In the genomic region with DNA sequence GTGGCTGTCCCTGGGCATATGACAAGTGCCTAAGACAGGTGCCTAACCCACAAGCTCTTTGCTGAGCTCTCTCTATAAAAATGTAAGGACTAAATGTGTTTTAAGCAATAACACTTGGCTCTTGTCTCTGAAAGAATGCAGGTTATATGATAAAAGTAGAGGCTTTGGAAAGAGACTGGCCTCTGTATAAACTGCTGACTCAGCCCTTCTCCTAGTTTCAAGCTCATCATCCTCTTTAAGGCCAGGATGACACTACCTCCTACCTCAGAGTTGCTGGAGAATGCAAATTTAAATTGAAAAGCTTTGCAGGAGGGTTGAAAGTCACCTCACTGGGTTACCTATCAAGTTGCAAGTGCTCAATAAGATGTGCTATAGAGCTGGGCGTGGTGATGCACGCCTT, we compare ENCODE assay signal across 27 mouse cellular contexts. TPM values are rescaled to one million over a fixed set of nuclear protein-coding genes. Genes with fewer than 3 reads are reported as not detected.
DNase-seq lines count a peak whose midpoint lies in the region; ATAC-seq and TF ChIP-seq lines count a peak whose summit lies in the region.
"Had no signal": no experiment of that assay in that cellular context is flagged by ENCODE, and none has a peak within 500 bp of the region (broad histone marks: within the 10 kb centered on the region; RNA-seq: fewer than 3 reads in every experiment).

No protein-coding gene starts in this region.

- no peaks in the 10 kb centered on the region for H3K27me3 ChIP-seq in heart, embryonic 14.5 days (ENCODE audit: control insufficient read depth, insufficient read depth, low read length)
- H3K27me3 ChIP-seq in heart, embryonic 12.5 days (replicated peaks) = no peaks in the 10 kb centered on the region
- H3K27me3 ChIP-seq in heart, postnatal 0 days (ENCODE audit: control insufficient read depth, insufficient read depth, low read length) = no peaks in the 10 kb centered on the region
- no peaks in the 10 kb centered on the region for H3K27me3 ChIP-seq in heart, adult 2 months (ENCODE audit: control insufficient read depth, insufficient read depth, low read length)
- no peaks in the 10 kb centered on the region for H3K27me3 ChIP-seq in MEL (ENCODE audit: control insufficient read depth in 1 of 2, insufficient read depth in 2 of 2, low read length in 2 of 2)
- H3K27me3 ChIP-seq: embryonic facial prominence, embryonic 12.5 days; embryonic facial prominence, embryonic 15.5 days; hindbrain, embryonic 12.5 days; intestine, embryonic 15.5 days had no signal

- no peak for TF ChIP-seq RAD21 in MEL (IDR thresholded peaks at IDR 0.05; ENCODE audit: low read depth, low read length)

- WGBS in heart, embryonic 14.5 days = 92% methylated on average over 2 of the region's 2 CpGs
- WGBS in heart, embryonic 12.5 days = 95% methylated on average over 2 of the region's 2 CpGs
- 93% methylated on average over 2 of the region's 2 CpGs for WGBS in heart, postnatal 0 days
- 95% methylated on average over 2 of the region's 2 CpGs for WGBS in heart, adult 2 months

- H3K9me3 ChIP-seq in heart, embryonic 14.5 days (ENCODE audit: control insufficient read depth, low read length) = no peaks in the 10 kb centered on the region
- H3K9me3 ChIP-seq in heart, embryonic 12.5 days (replicated peaks) = no peaks in the 10 kb centered on the region
- no peaks in the 10 kb centered on the region for H3K9me3 ChIP-seq in heart, postnatal 0 days (replicated peaks; ENCODE audit: control insufficient read depth, low read length)
- no peaks in the 10 kb centered on the region for H3K9me3 ChIP-seq in MEL (replicated peaks; ENCODE audit: insufficient read depth, low read length)
- H3K9me3 ChIP-seq: embryonic facial prominence, embryonic 12.5 days; embryonic facial prominence, embryonic 15.5 days; G1E; hindbrain, embryonic 12.5 days; intestine, embryonic 15.5 days had no signal

- H3K4me2 ChIP-seq in heart, embryonic 14.5 days (ENCODE audit: low read length) = peak overlapping the region; percentile 17
- H3K4me2 ChIP-seq in heart, embryonic 12.5 days = no peak overlapping the region
- H3K4me2 ChIP-seq in heart, postnatal 0 days (ENCODE audit: low read depth, low read length) = peak overlapping the region; percentile 36
- H3K4me2 ChIP-seq: embryonic facial prominence, embryonic 12.5 days; embryonic facial prominence, embryonic 15.5 days; heart, embryonic 11.5 days; hindbrain, embryonic 12.5 days; intestine, embryonic 15.5 days had no signal

- H3K79me2 ChIP-seq in heart, adult 2 months (replicated peaks; ENCODE audit: control insufficient read depth, insufficient read depth, low read length) = peaks cover 4% of the 10 kb centered on the region; the same call in 1 of the 2 replicates
- H3K79me2 ChIP-seq in MEL (ENCODE audit: control insufficient read depth, insufficient read depth, low read length, poor library complexity) = peaks cover 5% of the 10 kb centered on the region

- intact Hi-C loops in heart, adult 2 months (cut with DNase I) = no loop called here

- no peak for TF ChIP-seq CTCF in heart, postnatal 0 days (IDR thresholded peaks at IDR 0.05; ENCODE audit: low read depth)
- TF ChIP-seq CTCF in heart, adult 2 months (IDR thresholded peaks at IDR 0.05) = no peak
- TF ChIP-seq CTCF in MEL (IDR thresholded peaks at IDR 0.05 in 2 of 3, conservative IDR thresholded peaks at IDR 0.05 in 1 of 3; ENCODE audit: control insufficient read depth in 1 of 3, insufficient read depth in 1 of 3, low read depth in 2 of 3, low read length in 3 of 3, poor library complexity in 1 of 3, severe bottlenecking in 1 of 3) = no peak

- no peak for DNase-seq in heart, postnatal 0 days (ENCODE audit: low spot score)
- DNase-seq in heart, adult 2 months = no peak
- DNase-seq in MEL (ENCODE audit: low read depth, low spot score) = no peak
- no peak for DNase-seq in left cerebral cortex, adult 11 months (ENCODE audit: low spot score)
- DNase-seq: adrenal gland, adult 2 months; adrenal gland, postnatal 14 days; cerebellum, adult 11 months; cerebellum, adult 2 months; cerebellum, adult 9-11 months; cerebellum, postnatal 25 days; forebrain, postnatal 0 days; gastrocnemius, adult 2 months; gastrocnemius, postnatal 14 days; heart, adult 18-20 months; kidney, adult 11 months; kidney, adult 8-10 months had no signal

- no peak overlapping the region for H3K9ac ChIP-seq in heart, embryonic 14.5 days (ENCODE audit: low read length)
- no peak overlapping the region for H3K9ac ChIP-seq in heart, embryonic 12.5 days
- H3K9ac ChIP-seq in heart, postnatal 0 days (replicated peaks; ENCODE audit: low read depth, low read length) = no peak overlapping the region
- H3K9ac ChIP-seq in heart, adult 2 months (ENCODE audit: low read depth, low read length) = no peak overlapping the region
- no peak overlapping the region for H3K9ac ChIP-seq in MEL (ENCODE audit: control insufficient read depth, low read depth, low read length, poor library complexity, severe bottlenecking)
- H3K9ac ChIP-seq: embryonic facial prominence, embryonic 12.5 days; embryonic facial prominence, embryonic 15.5 days; forebrain, postnatal 0 days; hindbrain, embryonic 12.5 days; intestine, embryonic 15.5 days had no signal

- peaks cover 30 to 47% of the 10 kb centered on the region in 2 experiments for H3K4me1 ChIP-seq in heart, embryonic 14.5 days (ENCODE audit: control insufficient read depth in 2 of 2, insufficient read depth in 2 of 2, low read length in 2 of 2)
- peaks cover 47% of the 10 kb centered on the region for H3K4me1 ChIP-seq in heart, embryonic 12.5 days (replicated peaks)
- peaks cover 45% of the 10 kb centered on the region for H3K4me1 ChIP-seq in heart, postnatal 0 days (ENCODE audit: control insufficient read depth, insufficient read depth)
- H3K4me1 ChIP-seq in heart, adult 2 months (ENCODE audit: control insufficient read depth, insufficient read depth, low read length) = peaks cover 31% of the 10 kb centered on the region
- no peaks in the 10 kb centered on the region for H3K4me1 ChIP-seq in MEL (ENCODE audit: control insufficient read depth in 1 of 2, insufficient read depth in 2 of 2, low read length in 2 of 2)
- H3K4me1 ChIP-seq: embryonic facial prominence, embryonic 15.5 days; intestine, embryonic 15.5 days had no signal

- no peak for ATAC-seq in heart, embryonic 14.5 days (ENCODE audit: insufficient number of reproducible peaks, insufficient read depth, low FRiP score, low read depth)
- no peak for ATAC-seq in heart, embryonic 12.5 days (ENCODE audit: insufficient number of reproducible peaks, low FRiP score)
- ATAC-seq in heart, postnatal 0 days (ENCODE audit: insufficient read depth, low read depth) = no peak
- ATAC-seq: CD4-positive, CD25-positive, alpha-beta regulatory T cell, adult 4 months; forebrain, embryonic 14.5 days; forebrain, postnatal 0 days; hindbrain, embryonic 16.5 days; intestine, embryonic 15.5 days had no signal

- TF ChIP-seq EP300 in heart, postnatal 0 days (IDR thresholded peaks at IDR 0.05; ENCODE audit: low read depth) = no peak
- no peak for TF ChIP-seq EP300 in heart, adult 2 months (IDR thresholded peaks at IDR 0.05; ENCODE audit: insufficient read depth, low read depth, low read length)
- TF ChIP-seq EP300 in MEL (IDR thresholded peaks at IDR 0.05; ENCODE audit: low read depth in 1 of 2, low read length in 2 of 2) = no peak

- peak overlapping the region; percentile 20 to 38; a peak in 2 of 4 replicates for H3K27ac ChIP-seq in heart, embryonic 14.5 days (replicated peaks in 1 of 2; ENCODE audit: control insufficient read depth in 1 of 2, insufficient read depth in 1 of 2, low read depth in 2 of 2, low read length in 2 of 2)
- no peak overlapping the region for H3K27ac ChIP-seq in heart, embryonic 12.5 days (ENCODE audit: poor library complexity, severe bottlenecking)
- peak overlapping the region; percentile 83 for H3K27ac ChIP-seq in heart, postnatal 0 days (ENCODE audit: low read depth)
- H3K27ac ChIP-seq in heart, adult 2 months = no peak overlapping the region
- no peak overlapping the region for H3K27ac ChIP-seq in MEL (ENCODE audit: control insufficient read depth, low read depth, low read length)
- H3K27ac ChIP-seq: embryonic facial prominence, embryonic 12.5 days; embryonic facial prominence, embryonic 15.5 days; gastrocnemius, adult 2 months; hindbrain, embryonic 12.5 days; intestine, embryonic 15.5 days had no signal

- H3K4me3 ChIP-seq in heart, embryonic 14.5 days (ENCODE audit: control insufficient read depth in 1 of 2, insufficient read depth in 1 of 2, low read depth in 1 of 2, low read length in 2 of 2) = no peak overlapping the region
- H3K4me3 ChIP-seq in heart, embryonic 12.5 days = no peak overlapping the region
- H3K4me3 ChIP-seq in heart, postnatal 0 days (ENCODE audit: low read depth, low read length) = no peak overlapping the region
- no peak overlapping the region for H3K4me3 ChIP-seq in heart, adult 2 months
- H3K4me3 ChIP-seq in MEL (ENCODE audit: control insufficient read depth in 1 of 2, insufficient read depth in 1 of 2, low read depth in 2 of 2, low read length in 2 of 2) = no peak overlapping the region
- H3K4me3 ChIP-seq: embryonic facial prominence, embryonic 12.5 days; embryonic facial prominence, embryonic 15.5 days; gastrocnemius, adult 2 months; hindbrain, embryonic 12.5 days; intestine, embryonic 15.5 days had no signal

- TF ChIP-seq POLR2A in heart, adult 2 months (IDR thresholded peaks at IDR 0.05; ENCODE audit: insufficient read depth, low read depth, low read length) = no peak
- no peak for TF ChIP-seq POLR2A in MEL (IDR thresholded peaks at IDR 0.05; ENCODE audit: control insufficient read depth in 1 of 2, insufficient read depth in 1 of 2, low read depth in 1 of 2, low read length in 2 of 2, poor library complexity in 1 of 2)

- peaks cover 21% of the 10 kb centered on the region for H3K36me3 ChIP-seq in heart, embryonic 14.5 days (ENCODE audit: control insufficient read depth, insufficient read depth, low read length)
- H3K36me3 ChIP-seq in heart, embryonic 12.5 days = peaks cover 29% of the 10 kb centered on the region
- H3K36me3 ChIP-seq in heart, postnatal 0 days (replicated peaks; ENCODE audit: control insufficient read depth, insufficient read depth, low read length) = peaks cover 11% of the 10 kb centered on the region
- H3K36me3 ChIP-seq in heart, adult 2 months (ENCODE audit: control insufficient read depth, insufficient read depth, low read length) = peaks cover 31% of the 10 kb centered on the region
- H3K36me3 ChIP-seq in MEL (ENCODE audit: control insufficient read depth in 1 of 2, insufficient read depth in 2 of 2, low read length in 2 of 2) = peaks cover 0 to 1% of the 10 kb centered on the region in 2 experiments; a peak in 3 of 4 replicates
- H3K36me3 ChIP-seq: intestine, embryonic 15.5 days had no signal

RNA-seq across cellular contexts. Expression of a gene that starts 23.0 kb away (rescaled TPM):
- 9.4 and 10.4 TPM in 2 replicates for polyA plus RNA-seq in heart, embryonic 14.5 days (2014; fragmentation: Nextera tagmentation; extraction: Ambion mirVana)
- polyA plus RNA-seq in heart, embryonic 12.5 days (2016; fragmentation: Nextera tagmentation; extraction: Ambion mirVana) = 10.7 and 11.0 TPM in 2 replicates
- 11.0 and 11.1 TPM in 2 replicates for total RNA-seq in heart, postnatal 0 days (2014; rRNA removed; ENCODE audit: low replicate concordance)
- 4.5 and 4.7 TPM in 2 replicates for polyA plus RNA-seq in heart, postnatal 0 days (2015; fragmentation: Nextera tagmentation; extraction: Ambion mirVana)
- total RNA-seq in heart, adult 2 months (2021) = 10 to 100 TPM; 10.9 to 18.4 TPM
- 11.2 and 17.8 TPM in 2 replicates for polyA plus RNA-seq in heart, adult 2 months (2012; rRNA removed)
- total RNA-seq in MEL (2012; rRNA removed) = 7.6 and 8.7 TPM in 2 replicates
- 10 to 100 TPM; 26.6 to 28.6 TPM for polyA plus RNA-seq in MEL (2012; ENCODE audit: insufficient read depth in 1 of 2, insufficient read length in 2 of 2, low read depth in 1 of 2, low replicate concordance in 2 of 2, missing spikeins in 1 of 2)

Comparison
In these comparisons a context has a peak if more than half of its experiments do, and no peak if none do; other contexts are left out.
1. H3K27ac ChIP-seq: peak in heart, embryonic 14.5 days (2 of 2) and heart, postnatal 0 days (single experiment); none in heart, embryonic 12.5 days (single experiment), heart, adult 2 months (single experiment) and MEL (single experiment).